Mouse (Mus musculus): ENCODE results near the gene Atrip. TPM values are rescaled to one million over a fixed set of nuclear protein-coding genes. Genes with fewer than 3 reads are reported as not detected.
A peak's percentile ranks its signal among the peaks of the same experiment; 100 is the strongest.

Atrip gene
- polyA plus RNA-seq, 1 experiment from 2014 or later, result 33.4 TPM

DNA sequence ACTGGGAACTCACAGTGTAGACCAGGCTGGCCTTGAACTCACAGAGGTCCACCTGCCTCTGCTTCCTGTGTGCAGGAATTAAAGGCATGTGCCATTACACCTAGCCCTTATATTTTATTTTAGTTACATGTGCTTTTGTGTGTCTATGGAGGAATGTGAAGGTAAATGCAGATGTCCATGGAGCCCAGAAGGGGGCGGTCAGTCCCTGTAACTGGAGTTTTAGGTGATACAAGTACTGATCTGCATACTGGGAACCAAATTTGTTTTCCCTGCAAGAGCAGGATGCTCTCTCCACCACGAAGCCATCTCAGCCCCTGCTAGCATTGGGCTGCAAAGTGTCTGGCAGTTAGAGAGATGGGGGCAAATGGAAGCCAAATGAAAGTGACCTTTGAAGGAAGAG, 11.0 kb upstream of the Atrip start:
- WGBS, result 13% methylated on average over 2 of the region's 2 CpGs
- H3K9ac ChIP-seq (replicated peaks), result no peak overlapping the region
- no peaks in the 10 kb centered on the region for H3K9me3 ChIP-seq
- H3K4me3 ChIP-seq (replicated peaks), result no peak overlapping the region
- H3K4me2 ChIP-seq, result no peak overlapping the region
- H3K4me1 ChIP-seq (replicated peaks), result peaks cover 29% of the 10 kb centered on the region
- peaks cover 20% of the 10 kb centered on the region for H3K36me3 ChIP-seq
- no peak overlapping the region for H3K27ac ChIP-seq
- H3K27me3 ChIP-seq, result no peaks in the 10 kb centered on the region
- ATAC-seq (ENCODE audit: insufficient number of reproducible peaks, insufficient read depth, low FRiP score, low TSS enrichment, low read depth), result no peak

GRCm38 (mm10) chr9:109082124-109082800, 8.3 kb upstream of the Atrip start, which contains the start of the genes Ccdc51 and Tma7:
Ccdc51 (plus strand) TSS chr9:109082493.
Tma7 (minus strand) TSS chr9:109082587.
- Histone ChIP-seq H3K36me3 (peaks cover 27% of the 10 kb centered on the region), H3K27ac (peak within 1 kb of the TSS; percentile 81), H3K27me3 (no peaks in the 10 kb centered on the region), H3K4me2 (peak within 1 kb of the TSS; percentile 86), H3K4me3 (replicated peaks) (peak within 1 kb of the TSS; percentile 81), H3K4me1 (replicated peaks) (peaks cover 22% of the 10 kb centered on the region), H3K9ac (replicated peaks) (peak within 1 kb of the TSS; percentile 84), H3K9me3 (no peaks in the 10 kb centered on the region)
- WGBS, result under 1% methylated on average over 37 of the region's 37 CpGs
- peak; percentile 96 for ATAC-seq (ENCODE audit: insufficient number of reproducible peaks, insufficient read depth, low FRiP score, low TSS enrichment, low read depth)

- Histone ChIP-seq H3K9me3 (no peaks in the 10 kb centered on the region), H3K4me1 (replicated peaks) (peaks cover 22% of the 10 kb centered on the region), H3K4me2 (peak overlapping the region; percentile 86), H3K27ac (peak overlapping the region; percentile 81), H3K36me3 (peaks cover 27% of the 10 kb centered on the region), H3K4me3 (replicated peaks) (peak overlapping the region; percentile 81), H3K9ac (replicated peaks) (peak overlapping the region; percentile 84), H3K27me3 (no peaks in the 10 kb centered on the region)
- 7% methylated on average over 11 of the region's 11 CpGs for WGBS
- ATAC-seq (ENCODE audit: insufficient number of reproducible peaks, insufficient read depth, low FRiP score, low TSS enrichment, low read depth), result no peak; the same call in 1 of the 2 replicates
These were observed 7.8 kb upstream of the Atrip start for GRCm38 (mm10) chr9:109081749-109082123.

- no peak overlapping the region; the same call in 1 of the 2 replicates for H3K4me2 ChIP-seq
- H3K27ac ChIP-seq, result no peak overlapping the region
- no peak overlapping the region for H3K4me3 ChIP-seq (replicated peaks)
- H3K27me3 ChIP-seq, result no peaks in the 10 kb centered on the region
- H3K9ac ChIP-seq (replicated peaks), result no peak overlapping the region
- H3K4me1 ChIP-seq (replicated peaks), result peaks cover 22% of the 10 kb centered on the region
- peaks cover 27% of the 10 kb centered on the region for H3K36me3 ChIP-seq
- WGBS, result 95% methylated on average over 3 of the region's 3 CpGs
- ATAC-seq (ENCODE audit: insufficient number of reproducible peaks, insufficient read depth, low FRiP score, low TSS enrichment, low read depth), result no peak
- no peaks in the 10 kb centered on the region for H3K9me3 ChIP-seq
These were observed 6.6 kb upstream of the Atrip start for GRCm38 (mm10) chr9:109080516-109080915.

DNA sequence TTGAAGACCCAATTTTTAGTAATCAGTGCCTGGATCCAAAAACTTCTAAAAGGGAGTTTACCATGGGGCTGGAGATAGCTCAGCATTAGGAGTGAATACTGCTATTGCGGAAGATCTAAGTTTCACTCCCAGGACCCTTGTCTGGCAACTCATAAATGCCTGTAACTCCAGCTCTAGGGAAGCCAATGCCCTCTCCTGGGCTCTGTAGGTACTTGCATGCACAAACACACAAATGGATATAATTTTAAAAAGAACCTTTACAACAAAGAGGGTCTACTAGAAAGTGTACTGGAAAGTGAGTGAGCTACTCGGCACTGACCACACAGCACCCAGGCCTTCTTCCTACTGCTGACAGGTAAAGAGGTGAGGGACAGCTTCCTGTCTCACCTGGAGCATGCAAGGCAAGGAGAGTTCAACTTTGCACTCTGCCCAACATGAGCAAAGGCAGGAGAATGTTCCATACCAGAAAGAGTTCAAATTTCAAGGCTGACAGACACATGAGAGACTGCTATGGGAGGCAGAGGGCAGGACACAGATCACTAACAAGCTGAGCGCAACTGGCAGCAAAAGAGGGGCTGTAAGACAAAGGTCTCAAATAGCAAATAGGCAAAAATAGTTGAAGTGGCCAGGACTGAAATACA, 5.7 kb downstream of the Atrip start:
- peaks cover 87% of the 10 kb centered on the region for H3K36me3 ChIP-seq
- ATAC-seq (ENCODE audit: insufficient number of reproducible peaks, insufficient read depth, low FRiP score, low TSS enrichment, low read depth), result no peak
- H3K27me3 ChIP-seq, result no peaks in the 10 kb centered on the region
- H3K4me3 ChIP-seq (replicated peaks), result no peak overlapping the region
- no peaks in the 10 kb centered on the region for H3K9me3 ChIP-seq
- peaks cover 10% of the 10 kb centered on the region for H3K4me1 ChIP-seq (replicated peaks)
- no peak overlapping the region for H3K4me2 ChIP-seq
- H3K9ac ChIP-seq (replicated peaks), result no peak overlapping the region
- no peak overlapping the region for H3K27ac ChIP-seq
- WGBS, result 90% methylated on average over 3 of the region's 3 CpGs

DNA sequence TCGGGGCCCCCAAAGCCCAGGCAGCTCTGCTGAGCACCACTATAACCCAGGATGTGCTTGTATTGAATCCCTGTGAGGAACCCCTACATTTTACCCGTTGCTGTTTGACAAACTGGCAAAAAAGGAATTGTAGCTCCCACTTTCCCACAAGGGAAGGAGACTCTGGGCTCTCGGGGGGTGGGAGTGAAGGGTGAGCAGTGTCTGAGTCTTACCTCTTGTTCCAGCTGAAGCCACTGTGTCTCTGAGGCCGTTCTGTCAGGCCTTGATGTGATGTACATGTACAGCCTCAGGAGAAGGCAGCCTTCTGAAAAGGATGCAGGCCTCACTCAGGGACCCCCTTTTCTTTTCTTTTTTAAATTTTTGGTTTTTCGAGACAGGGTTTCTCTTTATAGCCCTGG, 13.0 kb downstream of the Atrip start:
- Histone ChIP-seq H3K4me1 (replicated peaks) (peaks cover 8% of the 10 kb centered on the region; the same call in 1 of the 2 replicates), H3K27me3 (no peaks in the 10 kb centered on the region), H3K4me2 (no peak overlapping the region), H3K4me3 (replicated peaks) (no peak overlapping the region), H3K36me3 (peaks cover 91% of the 10 kb centered on the region), H3K27ac (no peak overlapping the region), H3K9me3 (no peaks in the 10 kb centered on the region), H3K9ac (replicated peaks) (no peak overlapping the region)
- ATAC-seq (ENCODE audit: insufficient number of reproducible peaks, insufficient read depth, low FRiP score, low TSS enrichment, low read depth), result no peak
- 88% methylated on average over 5 of the region's 5 CpGs for WGBS

DNA sequence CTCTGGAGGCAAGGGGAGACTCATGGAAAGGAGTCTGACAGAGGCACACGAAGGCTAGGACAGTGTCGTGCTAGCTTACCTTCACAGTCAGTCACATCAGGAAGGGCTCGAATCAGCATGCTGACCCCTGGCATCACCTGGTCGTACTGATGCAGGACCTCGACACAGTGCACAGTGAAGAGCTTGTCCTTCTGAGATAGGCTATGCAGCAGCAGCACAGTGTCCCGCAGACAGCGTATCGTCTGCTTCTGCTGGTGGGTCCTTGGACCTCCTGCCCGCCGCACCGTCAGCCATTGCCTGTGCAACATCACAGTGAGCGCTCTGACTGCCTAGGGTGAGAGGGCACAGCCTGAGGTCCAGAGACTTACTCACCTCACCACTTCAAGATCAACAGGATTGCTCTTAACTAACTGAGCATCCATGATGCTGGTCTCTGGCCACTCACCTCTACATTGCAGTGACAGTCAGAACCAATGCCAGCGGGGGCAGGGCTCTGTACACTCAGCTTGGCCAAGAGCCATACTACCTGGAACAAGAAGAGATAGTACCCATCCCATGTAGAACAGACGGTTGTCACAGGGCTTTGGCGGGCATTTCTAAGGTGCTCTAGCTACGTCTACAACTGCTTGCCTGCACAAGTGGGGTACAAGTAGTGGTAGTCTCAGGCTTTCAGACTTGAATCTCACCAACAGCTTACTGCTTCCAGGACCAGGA, 13.6 kb downstream of the Atrip start:
- ATAC-seq (ENCODE audit: insufficient number of reproducible peaks, insufficient read depth, low FRiP score, low TSS enrichment, low read depth), result no peak
- Histone ChIP-seq H3K27me3 (no peaks in the 10 kb centered on the region), H3K36me3 (peaks cover 90% of the 10 kb centered on the region), H3K9me3 (no peaks in the 10 kb centered on the region), H3K4me1 (replicated peaks) (peaks cover 9% of the 10 kb centered on the region; the same call in 1 of the 2 replicates), H3K9ac (replicated peaks) (no peak overlapping the region), H3K27ac (no peak overlapping the region), H3K4me3 (replicated peaks) (no peak overlapping the region), H3K4me2 (no peak overlapping the region)
- 90% methylated on average over 16 of the region's 16 CpGs for WGBS

DNA sequence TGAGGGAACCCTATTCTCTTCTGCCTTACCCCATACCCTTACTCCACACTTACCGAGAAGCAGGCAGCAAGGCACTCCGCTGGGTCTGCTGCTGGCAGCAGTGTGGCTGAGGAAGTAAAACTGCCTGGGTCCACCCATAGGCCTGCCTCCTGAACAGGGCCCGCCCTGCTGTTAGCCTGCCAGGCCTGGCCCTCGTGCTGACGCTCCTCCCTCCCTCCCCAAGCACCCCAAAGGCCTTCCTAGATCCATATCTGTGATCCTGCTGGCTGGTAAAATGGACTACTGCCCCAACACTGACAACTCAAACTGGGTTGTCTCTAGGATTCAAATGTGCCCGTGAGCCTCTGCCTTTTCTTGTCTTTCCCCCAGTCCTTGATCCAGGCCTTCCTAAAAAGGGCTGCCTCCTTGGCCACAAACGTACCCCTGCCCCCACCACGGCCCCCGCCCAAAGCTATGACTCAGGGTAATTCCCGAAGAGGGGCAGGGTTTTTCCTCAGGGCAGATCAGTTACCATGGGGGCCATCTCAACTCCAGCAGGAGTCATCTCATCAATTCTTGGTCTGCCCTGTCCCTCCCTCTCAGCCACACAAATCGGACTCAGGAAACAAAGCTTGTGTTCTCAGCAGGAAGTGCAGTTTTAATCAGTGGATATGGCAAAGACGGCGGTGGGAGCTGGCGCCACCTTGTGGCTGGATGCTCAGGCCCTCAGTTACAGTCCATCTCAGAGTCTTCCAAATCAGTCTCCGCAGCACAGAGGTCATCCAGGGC, 14.6 kb downstream of the Atrip start, which contains the start of gene Trex1:
Gene Trex1, minus strand, starts transcription at position 599 of the 768 bp plus-strand sequence.
- 28% methylated on average over 15 of the region's 15 CpGs for WGBS
- peak within 1 kb of the TSS; percentile 60 for H3K9ac ChIP-seq (replicated peaks)
- peaks cover 18% of the 10 kb centered on the region for H3K4me1 ChIP-seq (replicated peaks)
- H3K27ac ChIP-seq, result peak within 1 kb of the TSS; percentile 80
- H3K9me3 ChIP-seq, result no peaks in the 10 kb centered on the region
- H3K27me3 ChIP-seq, result no peaks in the 10 kb centered on the region
- H3K4me3 ChIP-seq (replicated peaks), result peak within 1 kb of the TSS; percentile 33
- peak; percentile 74 for ATAC-seq (ENCODE audit: insufficient number of reproducible peaks, insufficient read depth, low FRiP score, low TSS enrichment, low read depth)
- H3K36me3 ChIP-seq, result peaks cover 80% of the 10 kb centered on the region
- peak within 1 kb of the TSS; percentile 52 for H3K4me2 ChIP-seq

GRCm38 (mm10) chr9:109058006-109058765, 15.7 kb downstream of the Atrip start:
- H3K27ac ChIP-seq, result no peak overlapping the region
- no peak overlapping the region for H3K4me2 ChIP-seq
- peaks cover 18% of the 10 kb centered on the region for H3K4me1 ChIP-seq (replicated peaks)
- H3K36me3 ChIP-seq, result peaks cover 69% of the 10 kb centered on the region
- ATAC-seq (ENCODE audit: insufficient number of reproducible peaks, insufficient read depth, low FRiP score, low TSS enrichment, low read depth), result no peak
- H3K4me3 ChIP-seq (replicated peaks), result no peak overlapping the region
- H3K9me3 ChIP-seq, result no peaks in the 10 kb centered on the region
- no peaks in the 10 kb centered on the region for H3K27me3 ChIP-seq
- 92% methylated on average over 19 of the region's 19 CpGs for WGBS
- H3K9ac ChIP-seq (replicated peaks), result peak overlapping the region; percentile 60; the same call in 1 of the 2 replicates

GRCm38 (mm10) chr9:109057543-109057942, 16.4 kb downstream of the Atrip start:
- no peak for ATAC-seq (ENCODE audit: insufficient number of reproducible peaks, insufficient read depth, low FRiP score, low TSS enrichment, low read depth)

More at GRCm38 (mm10) chr9:109057543-109057942, 16.4 kb downstream of the Atrip start:
- Histone ChIP-seq H3K4me1 (replicated peaks) (peaks cover 18% of the 10 kb centered on the region), H3K4me2 (no peak overlapping the region), H3K9ac (replicated peaks) (no peak overlapping the region), H3K27ac (no peak overlapping the region), H3K9me3 (no peaks in the 10 kb centered on the region), H3K27me3 (no peaks in the 10 kb centered on the region), H3K4me3 (replicated peaks) (no peak overlapping the region), H3K36me3 (peaks cover 69% of the 10 kb centered on the region)
- 95% methylated on average over 5 of the region's 5 CpGs for WGBS

Data from limb, embryonic 12.5 days (tissue).